Mouse (Mus musculus) 3T3-L1 (cell line): Measurements from ENCODE around the gene Sox13.

Source experiments
- DNase-seq: peaks from one replicate; pipeline ENCODE4 v3.0.0-alpha.2; 2015; ENCODE audit warnings: low read depth, low spot score

Sox13 gene

GRCm38 (mm10) chr1:133423543-133424480 is at the start of gene Sox13:
TSS of gene Sox13 (minus strand) at chr1:133424377.
- no peak for DNase-seq

- DNase-seq, result peak; percentile 62
These were observed 47.4 kb upstream of the Sox13 start for GRCm38 (mm10) chr1:133471556-133471955.

DNA sequence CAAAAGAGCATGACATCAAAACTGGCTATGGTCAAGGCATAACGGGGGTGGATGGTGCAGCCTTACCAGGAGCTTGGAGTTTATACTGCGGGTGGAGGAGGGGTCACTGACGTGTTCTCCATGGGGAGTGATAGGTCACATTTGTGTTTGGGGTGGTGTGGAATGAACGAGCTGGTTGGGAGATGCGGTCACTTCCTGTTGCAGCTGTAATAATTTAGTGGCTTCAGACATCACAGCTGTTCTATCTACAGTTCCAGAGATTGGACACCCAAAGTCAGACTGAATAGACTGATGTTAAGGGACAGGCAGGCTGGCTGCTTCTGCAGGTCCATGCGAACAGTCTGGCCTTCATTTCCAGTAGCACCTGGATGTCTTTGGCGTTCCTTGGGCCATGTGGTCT is 46.9 kb upstream of the Sox13 start:
- peak; percentile 76 for DNase-seq

DNA sequence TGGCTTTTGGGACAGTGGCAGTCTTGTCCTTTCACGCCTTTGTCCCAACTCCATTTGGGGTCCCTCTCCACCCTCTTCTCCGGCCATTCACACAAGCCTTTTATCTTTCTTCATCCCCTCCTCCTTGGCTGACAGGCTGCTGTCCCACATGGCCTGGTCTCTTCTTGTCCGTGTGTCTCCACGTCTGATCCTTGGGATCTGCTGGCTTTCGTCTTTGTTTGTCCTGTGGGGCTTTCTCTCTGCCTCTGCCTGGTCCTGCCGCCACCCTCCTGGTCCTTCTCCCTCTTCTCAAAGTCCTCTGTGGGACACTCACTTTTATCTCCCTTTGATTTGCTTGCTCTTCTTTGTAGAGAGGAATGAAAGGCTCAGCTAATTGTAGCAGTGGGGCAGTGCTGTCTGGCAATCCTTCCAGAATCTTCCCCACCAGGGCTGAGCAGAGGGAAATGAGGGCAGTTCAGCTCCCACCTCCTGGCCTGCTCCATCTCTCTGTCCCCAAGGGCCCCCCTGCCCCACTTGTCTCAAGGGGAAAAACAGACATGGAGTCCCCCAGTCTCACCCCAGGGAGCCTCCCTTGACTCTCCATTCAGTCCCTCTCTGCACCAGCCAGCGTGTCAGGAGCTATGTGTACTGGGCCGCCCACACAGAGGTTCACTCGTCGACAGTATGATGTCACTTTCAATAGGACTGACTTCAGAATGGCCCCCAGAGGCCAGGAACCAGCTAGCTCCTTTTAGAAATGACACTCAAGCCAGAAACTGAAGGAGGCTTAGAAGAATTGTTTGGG is 46.3 kb upstream of the Sox13 start:
- peak; percentile 65 for DNase-seq

- DNase-seq, result no peak
These were observed 45.0 kb upstream of the Sox13 start for GRCm38 (mm10) chr1:133469213-133469612.

GRCm38 (mm10) chr1:133468751-133469150 is 44.6 kb upstream of the Sox13 start:
- no peak for DNase-seq

- DNase-seq, result no peak
These were observed 43.7 kb upstream of the Sox13 start for GRCm38 (mm10) chr1:133467905-133468304.

DNA sequence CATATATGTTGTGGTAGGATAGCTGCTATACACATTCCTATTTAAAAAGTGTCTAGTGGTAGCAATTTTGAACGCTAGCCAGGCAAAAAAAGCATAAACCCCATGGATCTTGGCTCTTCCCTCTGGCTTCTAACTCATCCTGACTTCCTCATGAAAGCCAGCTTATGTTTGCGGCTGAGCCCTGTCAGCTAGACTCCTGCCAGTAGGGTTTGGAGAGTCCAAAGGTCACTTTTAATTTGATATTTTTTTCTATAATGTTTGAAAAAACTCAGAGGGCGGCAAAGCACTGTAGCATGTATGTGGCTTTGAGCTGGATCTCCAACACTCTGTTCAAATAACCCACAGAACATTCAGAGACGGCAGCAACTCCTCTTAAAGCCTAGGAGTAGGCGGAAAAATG is 39.0 kb upstream of the Sox13 start:
- DNase-seq, result no peak

DNA sequence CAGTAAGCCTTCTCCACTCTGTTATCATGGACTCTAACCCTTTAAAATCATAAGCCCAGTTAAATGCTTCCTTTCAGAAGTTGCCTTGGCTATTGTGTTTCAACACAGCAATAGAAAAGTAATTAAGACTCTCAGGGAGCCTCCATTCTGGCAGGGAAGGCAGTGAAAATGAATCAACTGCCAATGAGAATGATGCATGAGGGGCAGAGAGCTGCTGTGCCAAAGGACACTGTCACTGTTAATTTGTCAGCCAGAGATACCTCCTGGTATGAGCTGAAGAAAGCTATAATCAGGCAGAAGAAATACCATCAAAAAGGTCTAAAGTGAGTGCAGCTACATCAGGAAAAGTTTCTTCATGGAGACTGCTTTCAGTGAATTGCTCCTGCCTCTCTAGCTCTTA is 36.8 kb upstream of the Sox13 start:
- DNase-seq, result no peak

DNA sequence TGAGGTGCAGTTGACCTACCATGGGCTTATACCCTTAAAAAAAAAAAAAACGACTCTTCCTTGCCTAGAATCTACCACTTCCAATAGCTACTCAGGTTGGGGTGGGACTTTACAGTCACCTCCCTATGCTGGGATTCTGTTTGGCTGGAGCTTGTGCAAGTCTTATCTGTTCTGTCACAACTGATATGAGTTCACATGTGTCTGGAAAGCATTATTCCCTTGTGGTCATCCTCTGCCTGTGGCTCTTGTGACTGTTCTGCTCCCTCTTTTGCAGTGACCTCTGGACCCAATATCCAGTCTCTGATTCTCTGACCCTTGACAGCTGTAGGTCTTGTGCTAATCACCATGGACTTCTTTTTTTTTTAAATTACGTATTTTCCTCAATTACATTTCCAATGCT is 31.9 kb upstream of the Sox13 start:
- no peak for DNase-seq

DNA sequence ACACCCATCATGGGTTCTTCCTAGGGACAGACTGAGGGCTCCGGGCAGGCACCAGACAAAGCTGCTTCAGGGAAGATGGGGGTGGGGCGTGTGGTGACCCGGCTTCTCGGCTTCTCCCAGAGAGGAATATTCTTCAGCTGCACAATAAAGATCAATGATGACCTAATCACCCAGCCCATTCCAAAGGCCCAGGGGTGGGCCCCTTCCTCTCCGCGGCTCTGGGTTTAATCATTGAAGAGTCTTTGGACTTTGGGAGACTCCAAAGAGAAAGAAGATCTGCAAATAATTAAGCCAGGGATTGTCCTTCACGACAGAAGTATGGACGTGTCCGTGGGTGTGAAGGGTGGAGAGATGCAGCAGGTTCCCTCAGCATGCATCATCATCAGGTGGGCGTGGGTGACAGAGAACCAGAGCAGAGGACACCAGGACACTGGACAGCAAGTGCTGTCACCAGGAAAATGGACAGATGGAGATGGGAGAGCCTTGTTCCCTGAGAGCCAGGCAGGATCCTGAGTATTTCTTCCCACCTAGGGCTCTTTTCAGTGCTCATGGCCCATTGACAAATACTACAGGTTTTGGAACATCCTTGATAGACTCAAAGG is 28.5 kb upstream of the Sox13 start:
- no peak for DNase-seq

GRCm38 (mm10) chr1:133451869-133452563 is 27.8 kb upstream of the Sox13 start:
- DNase-seq, result no peak

DNA sequence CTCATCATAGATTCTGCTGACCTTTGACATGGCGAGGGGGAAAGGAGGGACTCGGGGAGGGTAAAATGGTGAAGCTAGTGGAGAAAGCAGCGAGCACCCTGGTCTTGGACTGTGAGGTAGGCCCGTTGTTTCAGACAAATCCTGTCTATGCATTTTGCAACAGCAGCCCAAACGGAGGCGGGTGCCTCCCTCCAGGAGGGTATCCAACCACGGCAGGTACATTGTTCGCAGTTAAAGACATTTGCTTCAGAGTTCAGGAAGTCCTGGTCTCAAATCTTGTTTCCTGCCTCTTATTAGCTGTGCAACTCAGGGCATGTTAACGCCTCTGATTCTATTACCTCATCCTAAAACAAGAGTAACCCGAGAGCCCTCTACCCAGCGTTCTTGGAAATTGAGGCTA is 26.8 kb upstream of the Sox13 start:
- no peak for DNase-seq

- no peak for DNase-seq
These were observed 24.3 kb upstream of the Sox13 start for GRCm38 (mm10) chr1:133448351-133448931.

- no peak for DNase-seq
These were observed 22.1 kb upstream of the Sox13 start for GRCm38 (mm10) chr1:133446291-133446690.

DNA sequence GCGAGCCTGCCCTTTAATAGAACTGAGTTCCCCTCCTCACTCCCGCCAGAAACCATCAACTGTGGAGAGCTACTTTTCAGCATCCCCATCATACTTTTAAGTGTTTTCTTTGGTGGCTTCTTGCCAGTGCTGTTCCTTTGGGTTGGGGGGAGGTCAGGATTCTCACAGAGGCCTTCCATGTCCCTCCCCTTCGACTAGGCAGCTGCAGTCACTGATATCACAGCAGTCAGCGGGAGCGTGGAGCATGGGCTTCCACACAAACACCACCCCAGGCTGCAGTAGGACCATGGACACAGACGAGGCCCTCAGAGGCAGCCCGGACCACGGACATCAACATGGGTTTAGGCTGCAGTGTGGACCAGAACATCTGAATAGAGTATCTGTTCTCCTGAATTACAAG is 20.1 kb upstream of the Sox13 start:
- DNase-seq, result no peak

- DNase-seq, result no peak
These were observed 13.9 kb upstream of the Sox13 start for GRCm38 (mm10) chr1:133437916-133438683.

DNA sequence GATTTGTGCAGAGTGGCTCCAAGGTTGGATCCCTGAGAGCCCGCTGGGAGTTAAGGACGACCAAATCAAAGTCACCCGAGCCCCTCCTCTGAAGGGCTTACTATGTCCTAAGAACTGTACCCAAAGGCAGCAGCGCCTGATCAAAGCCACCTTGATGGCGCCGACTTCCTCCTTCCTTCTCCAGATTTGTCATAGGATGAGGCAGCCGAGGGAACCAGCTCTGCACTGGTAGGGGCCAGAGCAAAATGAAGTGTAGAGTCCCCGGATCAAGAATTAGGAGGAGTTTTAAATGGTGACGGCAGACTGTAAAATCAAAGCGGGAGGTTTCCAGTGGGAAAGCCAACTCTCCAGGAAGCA is 10.6 kb upstream of the Sox13 start:
- DNase-seq, result no peak

- no peak for DNase-seq
These were observed 10.0 kb upstream of the Sox13 start for GRCm38 (mm10) chr1:133434018-133434755.

GRCm38 (mm10) chr1:133432566-133432965 is 8.4 kb upstream of the Sox13 start:
- no peak for DNase-seq
